Mouse (Mus musculus): ENCODE data around the gene Gpatch2. TPM values are rescaled to one million over a fixed set of nuclear protein-coding genes. Genes with fewer than 3 reads are reported as not detected.
A peak's percentile ranks its signal among the peaks of the same experiment; 100 is the strongest.

Gene Gpatch2
- 21.9 and 24.3 TPM in 2 replicates for polyA plus RNA-seq (2015; fragmentation: Nextera tagmentation; extraction: Ambion mirVana)

DNA sequence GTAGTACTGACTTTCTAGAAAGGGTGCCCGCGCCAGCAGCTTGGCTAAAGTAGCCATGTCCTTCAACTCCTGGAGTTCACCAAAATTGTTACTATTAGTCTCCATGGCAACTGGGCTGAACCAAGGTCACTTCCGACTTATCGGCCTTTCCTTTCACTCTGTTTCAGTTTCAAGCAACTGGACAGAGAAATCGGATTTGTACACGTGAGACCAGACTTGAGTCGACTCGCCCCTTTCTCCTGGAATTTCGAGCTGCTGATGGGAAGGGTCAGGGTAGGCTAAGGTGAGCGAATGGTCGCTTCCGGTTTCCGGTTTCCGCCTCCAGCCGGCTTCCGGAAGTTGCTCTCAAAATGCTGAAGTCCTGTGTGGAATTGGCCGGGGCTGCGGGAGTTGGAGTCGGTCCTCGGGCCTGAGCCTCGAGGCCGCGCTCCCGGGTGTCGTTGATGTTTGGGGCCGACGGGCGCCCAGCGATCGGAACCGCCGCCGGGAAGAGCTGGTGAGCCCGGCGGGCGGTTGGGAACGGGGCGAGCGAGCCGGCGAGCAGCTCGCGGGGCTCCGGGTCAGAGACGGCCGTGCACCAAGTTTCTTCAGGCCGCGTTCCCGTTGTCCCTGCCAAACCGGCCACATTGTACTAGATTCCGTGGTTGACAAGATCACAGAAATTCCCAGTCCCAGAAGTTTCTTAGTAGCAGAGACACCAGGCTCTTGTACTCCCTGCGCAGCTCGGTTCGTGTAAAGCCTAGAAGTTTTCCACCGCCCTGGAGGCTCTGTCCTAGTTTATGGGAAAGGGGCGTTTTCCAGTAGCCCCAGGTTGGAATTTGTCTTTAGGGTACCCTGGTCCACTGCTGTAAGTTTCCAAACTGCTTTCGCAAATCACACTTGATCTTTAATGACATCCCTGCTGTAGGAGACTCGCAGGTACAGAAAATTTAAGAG, at the start of gene Gpatch2, which contains the start of gene Spata17:
Gpatch2 (plus strand) TSS at position 328 of the 936 bp plus-strand sequence.
Spata17 (minus strand) TSS at position 285 of the 936 bp plus-strand sequence.
- Histone ChIP-seq H3K27ac (peak within 1 kb of the TSS; percentile 70), H3K27me3 (no peaks in the 10 kb centered on the region), H3K4me3 (peak within 1 kb of the TSS; percentile 88), H3K9me3 (no peaks in the 10 kb centered on the region), H3K4me1 (peaks cover 10% of the 10 kb centered on the region), H3K36me3 (no peaks in the 10 kb centered on the region; the same call in 1 of the 2 replicates), H3K9ac (peak within 1 kb of the TSS; percentile 89), H3K4me2 (replicated peaks) (peak within 1 kb of the TSS; percentile 75)
- ATAC-seq (ENCODE audit: low FRiP score, low read depth) = peak; percentile 92
- 1% methylated on average over 58 of the region's 58 CpGs for WGBS

DNA sequence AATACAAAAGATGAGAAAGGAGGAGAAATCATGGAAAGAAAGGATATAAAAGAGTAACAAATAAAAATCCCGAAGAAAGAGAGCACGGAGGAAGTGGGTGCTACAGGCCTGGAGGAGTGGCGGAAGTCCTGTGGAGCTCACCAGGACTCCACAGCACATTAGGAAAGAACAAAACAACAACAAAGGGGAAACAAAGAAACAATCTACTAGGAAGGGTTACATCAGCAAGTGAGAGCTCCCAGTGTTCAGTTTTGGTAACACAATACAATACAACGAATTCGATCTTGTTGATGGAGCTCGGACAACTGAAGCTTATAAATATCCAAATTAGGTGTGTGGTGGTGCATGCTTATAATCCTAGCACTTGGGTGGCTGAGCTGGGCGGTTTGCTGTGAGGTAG, 45.7 kb upstream of the Gpatch2 start:
- Histone ChIP-seq H3K4me1 (no peaks in the 10 kb centered on the region), H3K4me3 (no peak overlapping the region), H3K4me2 (replicated peaks) (no peak overlapping the region), H3K27me3 (no peaks in the 10 kb centered on the region), H3K9me3 (no peaks in the 10 kb centered on the region), H3K9ac (no peak overlapping the region), H3K36me3 (no peaks in the 10 kb centered on the region), H3K27ac (no peak overlapping the region)
- ATAC-seq (ENCODE audit: low FRiP score, low read depth) = no peak
- 78% methylated on average over 7 of the region's 7 CpGs for WGBS

DNA sequence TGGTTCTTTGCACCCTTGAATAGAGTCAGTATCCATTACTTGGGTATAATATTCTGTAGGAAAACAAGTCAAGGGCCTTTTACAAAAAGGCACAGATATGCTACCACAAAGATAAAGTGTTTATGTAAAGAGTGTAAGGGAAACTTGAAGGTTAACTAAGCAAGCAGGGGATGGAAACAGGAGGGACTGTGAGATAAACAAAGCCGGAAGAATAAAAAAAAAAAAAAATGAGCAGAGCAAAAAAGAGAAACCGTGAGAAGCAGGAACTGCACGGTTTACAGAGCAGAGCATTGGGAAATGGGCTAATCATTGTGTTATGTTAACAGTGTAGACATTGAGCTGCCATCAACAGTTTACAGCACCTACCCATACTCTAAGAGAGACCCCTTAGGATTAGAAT, 44.9 kb upstream of the Gpatch2 start:
- WGBS = 84% methylated on average over 3 of the region's 3 CpGs

DNA sequence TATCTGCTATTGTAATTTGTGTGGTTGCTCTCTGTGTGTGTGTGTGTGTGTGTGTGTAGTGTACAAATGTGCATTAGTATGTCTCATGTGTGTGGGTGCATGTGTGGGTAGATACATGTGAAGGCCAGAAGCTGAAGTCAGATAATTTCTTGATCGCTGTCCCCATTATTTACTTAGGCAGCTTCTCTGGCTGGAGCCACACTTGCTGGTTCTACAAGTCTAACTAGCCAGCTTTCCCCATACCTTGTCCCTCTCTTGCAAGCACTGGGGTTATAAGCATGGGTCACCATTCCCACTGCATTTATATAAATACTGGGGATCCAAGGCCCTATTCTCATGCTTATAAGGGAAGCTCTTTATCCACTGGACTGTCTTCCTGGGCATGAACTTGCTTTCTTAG, 39.3 kb upstream of the Gpatch2 start:
- Histone ChIP-seq H3K4me1 (no peaks in the 10 kb centered on the region), H3K9ac (no peak overlapping the region), H3K27me3 (no peaks in the 10 kb centered on the region), H3K4me2 (replicated peaks) (no peak overlapping the region), H3K4me3 (no peak overlapping the region), H3K27ac (no peak overlapping the region), H3K9me3 (no peaks in the 10 kb centered on the region), H3K36me3 (no peaks in the 10 kb centered on the region)
- ATAC-seq (ENCODE audit: low FRiP score, low read depth) = no peak
- WGBS = 87% methylated on average over 1 of the region's 1 CpGs

More for the DNA sequence above, 44.9 kb upstream of the Gpatch2 start:
- ATAC-seq (ENCODE audit: low FRiP score, low read depth) = no peak
- Histone ChIP-seq H3K4me2 (replicated peaks) (no peak overlapping the region), H3K27ac (no peak overlapping the region), H3K9me3 (no peaks in the 10 kb centered on the region), H3K4me1 (no peaks in the 10 kb centered on the region), H3K36me3 (no peaks in the 10 kb centered on the region), H3K4me3 (no peak overlapping the region), H3K27me3 (no peaks in the 10 kb centered on the region), H3K9ac (no peak overlapping the region)

DNA sequence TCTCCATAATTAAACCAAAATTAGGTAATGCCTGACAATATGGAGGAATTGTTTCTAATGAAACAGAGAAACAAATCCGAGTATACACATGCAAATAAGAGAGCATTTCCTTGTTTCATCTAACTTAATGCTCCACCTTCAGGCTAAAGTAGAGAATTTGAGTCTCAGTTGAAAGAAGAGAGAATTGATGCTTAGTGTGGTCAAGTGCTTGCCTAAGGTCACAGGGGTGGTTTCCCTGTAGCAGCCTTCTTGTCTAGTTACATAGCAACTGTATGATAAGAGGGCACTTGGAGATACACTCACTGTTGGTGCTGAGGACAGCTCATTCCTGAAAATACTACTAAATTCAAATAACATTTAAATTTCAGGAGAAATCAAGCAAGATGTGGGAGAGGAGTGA, 36.8 kb upstream of the Gpatch2 start:
- Histone ChIP-seq H3K4me2 (replicated peaks) (no peak overlapping the region), H3K9me3 (no peaks in the 10 kb centered on the region), H3K9ac (no peak overlapping the region), H3K4me1 (no peaks in the 10 kb centered on the region), H3K4me3 (no peak overlapping the region), H3K36me3 (no peaks in the 10 kb centered on the region), H3K27ac (no peak overlapping the region), H3K27me3 (no peaks in the 10 kb centered on the region)
- ATAC-seq (ENCODE audit: low FRiP score, low read depth) = no peak
- 59% methylated on average over 1 of the region's 1 CpGs for WGBS

DNA sequence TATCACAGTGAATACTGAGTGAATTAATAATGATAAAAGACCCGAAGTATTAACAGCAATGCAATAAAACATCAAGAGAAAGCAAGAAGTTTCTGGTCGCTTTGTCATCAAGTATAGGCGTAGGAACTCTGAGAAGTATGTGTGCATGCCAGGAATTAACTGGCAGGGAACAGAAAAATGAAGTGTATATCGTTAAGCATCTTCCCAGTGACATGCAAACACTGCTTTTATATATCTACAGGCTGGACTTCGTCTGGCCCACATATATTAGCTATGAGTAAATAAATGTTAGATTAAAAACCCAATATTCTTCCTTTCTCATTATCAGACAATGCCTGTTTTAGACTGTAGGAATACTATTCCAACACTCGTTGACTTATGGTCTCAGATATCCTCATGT, 9.8 kb upstream of the Gpatch2 start:
- Histone ChIP-seq H3K36me3 (no peaks in the 10 kb centered on the region), H3K9ac (no peak overlapping the region), H3K4me3 (no peak overlapping the region), H3K9me3 (no peaks in the 10 kb centered on the region), H3K4me2 (replicated peaks) (no peak overlapping the region), H3K27ac (no peak overlapping the region), H3K27me3 (no peaks in the 10 kb centered on the region), H3K4me1 (no peaks in the 10 kb centered on the region)
- 62% methylated on average over 6 of the region's 6 CpGs for WGBS
- no peak for ATAC-seq (ENCODE audit: low FRiP score, low read depth)

DNA sequence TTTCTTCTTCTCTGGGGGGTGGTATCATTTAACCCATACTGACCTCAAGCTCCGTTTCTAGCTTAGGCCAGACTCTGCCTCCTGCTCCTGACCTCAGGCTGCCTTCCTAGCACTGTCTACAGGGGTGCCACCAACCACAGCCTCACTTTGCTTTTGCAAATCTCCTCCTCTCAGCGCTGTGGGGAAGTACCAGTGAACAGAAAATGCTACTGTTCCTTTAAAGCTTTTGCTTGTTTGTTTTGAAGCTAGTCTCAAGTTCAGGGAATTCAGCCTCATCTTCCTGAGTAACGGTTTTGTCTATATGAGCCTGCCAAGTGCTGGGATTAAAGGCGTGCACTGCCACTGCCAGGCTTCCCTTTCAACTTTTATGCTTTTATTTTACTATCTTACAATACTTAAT, 5.8 kb upstream of the Gpatch2 start:
- Histone ChIP-seq H3K4me2 (replicated peaks) (no peak overlapping the region), H3K4me3 (no peak overlapping the region), H3K9ac (no peak overlapping the region), H3K9me3 (no peaks in the 10 kb centered on the region), H3K27me3 (no peaks in the 10 kb centered on the region), H3K27ac (no peak overlapping the region), H3K36me3 (no peaks in the 10 kb centered on the region), H3K4me1 (no peaks in the 10 kb centered on the region)
- WGBS = 46% methylated on average over 4 of the region's 4 CpGs
- no peak for ATAC-seq (ENCODE audit: low FRiP score, low read depth)

DNA sequence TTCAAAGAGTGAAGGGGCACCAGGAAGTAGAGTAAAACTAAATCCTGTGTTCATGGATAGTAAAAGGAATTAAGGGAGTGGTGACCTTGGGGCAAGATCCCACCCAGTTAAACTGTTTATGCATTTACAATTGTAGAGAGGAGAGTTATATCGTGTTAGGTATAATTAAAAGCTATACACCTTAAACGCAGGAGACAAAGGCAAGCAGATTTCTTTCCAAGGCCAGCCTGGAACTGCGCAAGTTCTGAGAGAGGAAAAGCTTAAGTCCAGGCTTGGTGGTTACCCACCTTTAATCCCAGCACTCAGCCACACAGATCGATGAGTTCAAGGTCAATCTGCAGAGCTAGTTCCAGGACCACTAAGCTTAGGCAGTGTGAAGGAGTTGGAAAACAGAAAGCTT, 4.6 kb upstream of the Gpatch2 start:
- Histone ChIP-seq H3K9ac (no peak overlapping the region), H3K4me3 (no peak overlapping the region), H3K27ac (no peak overlapping the region), H3K36me3 (no peaks in the 10 kb centered on the region), H3K4me1 (no peaks in the 10 kb centered on the region), H3K9me3 (no peaks in the 10 kb centered on the region), H3K27me3 (no peaks in the 10 kb centered on the region), H3K4me2 (replicated peaks) (no peak overlapping the region)
- WGBS = 71% methylated on average over 4 of the region's 4 CpGs
- no peak for ATAC-seq (ENCODE audit: low FRiP score, low read depth)

DNA sequence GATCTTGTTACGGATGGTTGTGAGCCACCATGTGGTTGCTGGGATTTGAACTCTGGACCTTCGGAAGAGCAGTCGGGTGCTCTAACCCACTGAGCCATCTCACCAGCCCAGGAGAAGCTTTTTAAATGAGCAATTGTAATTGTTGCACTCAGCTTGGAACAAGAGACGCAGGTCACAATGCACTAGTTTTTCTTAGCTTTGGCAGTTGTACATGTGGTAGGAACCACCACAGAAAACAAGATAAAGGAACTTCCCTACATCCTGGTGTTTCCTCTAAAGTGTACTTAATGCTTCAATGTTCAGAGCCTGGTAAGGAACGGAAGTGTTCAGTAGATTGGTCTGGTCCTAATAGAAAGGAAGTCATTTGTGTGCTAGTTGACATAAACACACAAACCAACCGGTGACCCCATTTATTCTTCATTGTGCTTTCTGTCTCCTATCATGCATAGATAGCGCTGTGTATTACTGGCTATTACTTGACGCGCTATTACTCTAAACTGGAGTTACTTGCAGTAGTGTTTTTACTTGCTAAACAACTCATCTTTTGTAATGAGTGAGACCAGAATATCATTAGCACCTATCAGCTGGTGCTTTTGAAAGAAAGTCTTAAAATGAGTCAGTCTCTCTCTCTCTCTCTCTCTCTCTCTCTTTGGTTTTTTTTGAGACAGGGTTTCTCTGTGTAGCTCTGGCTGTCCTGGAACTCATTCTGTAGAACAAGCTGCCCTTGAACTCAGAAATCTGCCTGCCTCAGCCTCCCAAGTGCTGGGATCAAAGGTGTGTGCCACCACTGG, 1.5 kb downstream of the Gpatch2 start:
- H3K4me2 ChIP-seq (replicated peaks) = 0 out of 2 replicates have a peak overlapping the region, but pooled peaks have one; percentile 9
- H3K4me3 ChIP-seq = no peak overlapping the region
- no peaks in the 10 kb centered on the region for H3K27me3 ChIP-seq
- H3K9me3 ChIP-seq = no peaks in the 10 kb centered on the region
- no peaks in the 10 kb centered on the region; the same call in 1 of the 2 replicates for H3K36me3 ChIP-seq
- H3K4me1 ChIP-seq = peaks cover 10% of the 10 kb centered on the region
- WGBS = 94% methylated on average over 9 of the region's 9 CpGs
- no peak overlapping the region for H3K9ac ChIP-seq
- no peak overlapping the region for H3K27ac ChIP-seq
- no peak for ATAC-seq (ENCODE audit: low FRiP score, low read depth)

DNA sequence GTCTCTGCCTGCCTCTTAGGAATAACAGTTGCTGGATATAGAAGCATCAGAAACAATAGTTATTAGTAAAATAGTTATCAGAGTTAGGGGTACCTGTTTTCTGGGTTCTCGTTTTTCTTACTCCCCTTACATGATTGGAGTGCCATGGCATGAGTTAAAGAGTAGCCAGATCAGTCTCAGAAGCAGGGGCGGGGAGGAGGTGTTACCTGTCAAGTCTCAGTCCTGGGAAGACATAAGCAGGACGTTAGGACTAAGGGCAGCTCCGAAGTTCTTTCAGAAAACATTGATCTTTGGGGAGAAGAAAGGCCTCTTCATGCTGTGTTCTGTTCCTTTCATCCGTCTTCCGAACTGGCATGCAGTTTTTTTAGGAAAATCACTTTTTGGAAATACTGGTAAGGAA, 5.4 kb downstream of the Gpatch2 start:
- peaks cover 10% of the 10 kb centered on the region for H3K4me1 ChIP-seq
- no peak overlapping the region for H3K4me3 ChIP-seq
- H3K9me3 ChIP-seq = no peaks in the 10 kb centered on the region
- H3K27ac ChIP-seq = no peak overlapping the region
- peaks cover 4% of the 10 kb centered on the region for H3K36me3 ChIP-seq
- 83% methylated on average over 6 of the region's 6 CpGs for WGBS
- no peaks in the 10 kb centered on the region for H3K27me3 ChIP-seq
- ATAC-seq (ENCODE audit: low FRiP score, low read depth) = no peak
- no peak overlapping the region for H3K9ac ChIP-seq
- no peak overlapping the region for H3K4me2 ChIP-seq (replicated peaks)

DNA sequence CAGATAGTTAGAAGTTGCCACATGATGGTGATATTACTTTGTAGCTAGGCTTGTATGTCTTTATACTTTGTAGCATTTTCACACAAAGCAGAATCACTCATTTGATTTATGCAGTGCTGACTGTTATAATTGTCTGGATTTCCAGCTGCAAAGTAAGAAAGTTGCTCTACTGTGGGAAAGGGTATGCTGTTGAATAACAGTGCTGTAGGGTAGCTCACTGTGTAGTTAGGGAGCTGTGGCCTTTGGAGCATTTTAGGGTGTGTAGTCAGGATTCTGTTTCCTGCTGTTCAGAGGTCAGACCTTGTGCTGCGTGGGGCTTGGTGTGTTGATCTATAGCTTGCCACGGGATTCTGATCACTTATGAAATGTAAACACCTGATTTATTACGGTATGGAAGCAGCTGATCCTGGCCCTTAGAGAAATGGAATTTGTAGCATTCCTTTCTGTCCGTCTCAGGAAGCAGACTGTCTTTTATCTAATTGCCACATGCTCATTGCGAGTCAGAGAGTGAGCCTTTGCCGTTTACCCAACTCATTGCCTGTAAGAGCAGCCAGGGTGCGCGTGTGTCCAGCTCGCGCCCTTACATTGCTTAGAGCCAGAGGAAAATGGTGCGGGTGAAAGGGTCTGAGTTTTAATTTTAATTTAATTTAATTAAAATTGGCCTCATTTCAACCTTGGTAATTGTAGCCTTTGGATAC, 11.2 kb downstream of the Gpatch2 start:
- ATAC-seq (ENCODE audit: low FRiP score, low read depth) = no peak
- H3K27ac ChIP-seq = no peak overlapping the region
- H3K4me2 ChIP-seq (replicated peaks) = no peak overlapping the region
- 0 out of 2 replicates have a peak, but pooled peaks cover 6% of the 10 kb centered on the region for H3K4me1 ChIP-seq
- H3K9ac ChIP-seq = no peak overlapping the region
- no peaks in the 10 kb centered on the region for H3K27me3 ChIP-seq
- no peaks in the 10 kb centered on the region for H3K9me3 ChIP-seq
- H3K4me3 ChIP-seq = no peak overlapping the region
- H3K36me3 ChIP-seq = peaks cover 23% of the 10 kb centered on the region
- 77% methylated on average over 11 of the region's 11 CpGs for WGBS

Measured in limb, embryonic 13.5 days (tissue).